Mouse (Mus musculus): Measurements from ENCODE around the gene Sntg2.

DNA sequence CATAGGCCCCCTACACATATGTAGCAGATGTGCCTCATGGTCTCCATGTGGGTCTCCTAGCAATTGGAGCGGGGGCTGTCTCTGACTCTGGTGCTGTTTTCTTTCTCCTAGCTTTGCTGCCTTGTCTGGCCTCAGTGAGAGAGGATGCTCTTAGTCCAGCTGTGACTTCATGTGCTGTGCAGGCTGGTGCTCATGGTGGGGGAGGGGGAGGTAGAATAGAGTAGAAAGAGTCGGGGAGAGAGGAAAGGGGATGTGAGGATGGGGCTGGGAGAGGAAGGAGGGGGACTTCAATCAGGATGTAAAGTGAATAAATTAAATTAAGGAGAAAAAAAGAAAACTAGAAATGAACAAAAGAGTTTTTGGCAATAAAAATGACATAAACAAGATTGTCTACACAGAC, 20.8 kb downstream of the Sntg2 start:
- TF ChIP-seq POLR2A (IDR thresholded peaks at IDR 0.05; ENCODE audit: extremely low read depth, insufficient read depth, low read length) (no peak), CTCF (IDR thresholded peaks at IDR 0.05; ENCODE audit: extremely low read depth, insufficient read depth, low read length) (no peak)

Measured in cortical plate, adult 2 months (tissue).